Mouse (Mus musculus): ENCODE data around the gene Stx6.
A peak's percentile ranks its signal among the peaks of the same experiment; 100 is the strongest.

The Stx6 gene

GRCm38 (mm10) chr1:155236306-155237024, 78.0 kb downstream of the Stx6 start:
- DNase-seq = no peak

GRCm38 (mm10) chr1:155237390-155237789, 78.9 kb downstream of the Stx6 start:
- DNase-seq = no peak

- no peak for DNase-seq
These were observed 79.6 kb downstream of the Stx6 start for GRCm38 (mm10) chr1:155238126-155238525.

- DNase-seq = no peak
These were observed 80.7 kb downstream of the Stx6 start for GRCm38 (mm10) chr1:155239169-155239568.

GRCm38 (mm10) chr1:155239962-155240717, 81.6 kb downstream of the Stx6 start:
- no peak for DNase-seq

- no peak for DNase-seq
These were observed 83.4 kb downstream of the Stx6 start for GRCm38 (mm10) chr1:155241701-155242487.

- no peak for DNase-seq
These were observed 83.9 kb downstream of the Stx6 start for GRCm38 (mm10) chr1:155242488-155242745.

- peak; percentile 79 for DNase-seq
These were observed 85.6 kb downstream of the Stx6 start, which contains the start of gene BC034090 for GRCm38 (mm10) chr1:155243797-155244770. TSS of gene BC034090 (minus strand) at chr1:155244444.

GRCm38 (mm10) chr1:155244771-155245211, 86.3 kb downstream of the Stx6 start:
- no peak for DNase-seq

- no peak for DNase-seq
These were observed 87.0 kb downstream of the Stx6 start for GRCm38 (mm10) chr1:155245516-155245915.

GRCm38 (mm10) chr1:155247441-155247840, 88.9 kb downstream of the Stx6 start:
- no peak for DNase-seq

- no peak for DNase-seq
These were observed 89.5 kb downstream of the Stx6 start for GRCm38 (mm10) chr1:155248041-155248440.

GRCm38 (mm10) chr1:155249896-155250295, 91.4 kb downstream of the Stx6 start:
- no peak for DNase-seq

GRCm38 (mm10) chr1:155250531-155251135, 92.1 kb downstream of the Stx6 start:
- no peak for DNase-seq

GRCm38 (mm10) chr1:155251596-155251995, 93.1 kb downstream of the Stx6 start:
- DNase-seq = no peak

GRCm38 (mm10) chr1:155252631-155253121, 94.2 kb downstream of the Stx6 start:
- DNase-seq = no peak

- no peak for DNase-seq
These were observed 94.6 kb downstream of the Stx6 start for GRCm38 (mm10) chr1:155253126-155253525.

GRCm38 (mm10) chr1:155254309-155254708, 95.8 kb downstream of the Stx6 start:
- DNase-seq = no peak

All from embryo, embryonic 11 days (tissue).